Mouse (Mus musculus): ENCODE data around the gene Col6a4. TPM values are rescaled to one million over a fixed set of nuclear protein-coding genes. Genes with fewer than 3 reads are reported as not detected.

The Col6a4 gene
- total RNA-seq, 2 experiments from 2014 or later, result not detected

- peak; percentile 41; the same call in 1 of the 2 replicates for ATAC-seq (replicated peaks; ENCODE audit: low FRiP score, low TSS enrichment, poor library complexity, severe bottlenecking)
Observed at GRCm38 (mm10) chr9:106080261-106081033, 16.1 kb downstream of the Col6a4 start.

- ATAC-seq (replicated peaks; ENCODE audit: low FRiP score, low TSS enrichment, poor library complexity, severe bottlenecking), result no peak
Observed at GRCm38 (mm10) chr9:106077953-106078352, 18.6 kb downstream of the Col6a4 start.

- no peak for ATAC-seq (replicated peaks; ENCODE audit: low FRiP score, low TSS enrichment, poor library complexity, severe bottlenecking)
Observed at GRCm38 (mm10) chr9:106076234-106076633, 20.3 kb downstream of the Col6a4 start.

GRCm38 (mm10) chr9:106073956-106074355 lies 22.6 kb downstream of the Col6a4 start:
- ATAC-seq (replicated peaks; ENCODE audit: low FRiP score, low TSS enrichment, poor library complexity, severe bottlenecking), result no peak

GRCm38 (mm10) chr9:106071651-106072050 lies 24.9 kb downstream of the Col6a4 start:
- no peak for ATAC-seq (replicated peaks; ENCODE audit: low FRiP score, low TSS enrichment, poor library complexity, severe bottlenecking)

GRCm38 (mm10) chr9:106053446-106053845 lies 43.1 kb downstream of the Col6a4 start:
- ATAC-seq (replicated peaks; ENCODE audit: low FRiP score, low TSS enrichment, poor library complexity, severe bottlenecking), result no peak

GRCm38 (mm10) chr9:106043921-106044503 lies 52.6 kb downstream of the Col6a4 start:
- no peak for ATAC-seq (replicated peaks; ENCODE audit: low FRiP score, low TSS enrichment, poor library complexity, severe bottlenecking)

- no peak for ATAC-seq (replicated peaks; ENCODE audit: low FRiP score, low TSS enrichment, poor library complexity, severe bottlenecking)
Observed at GRCm38 (mm10) chr9:106039915-106040659, 56.5 kb downstream of the Col6a4 start.

- ATAC-seq (replicated peaks; ENCODE audit: low FRiP score, low TSS enrichment, poor library complexity, severe bottlenecking), result no peak
Observed at GRCm38 (mm10) chr9:106039276-106039675, 57.3 kb downstream of the Col6a4 start.

- no peak for ATAC-seq (replicated peaks; ENCODE audit: low FRiP score, low TSS enrichment, poor library complexity, severe bottlenecking)
Observed at GRCm38 (mm10) chr9:106038865-106039264, 57.7 kb downstream of the Col6a4 start.

- no peak for ATAC-seq (replicated peaks; ENCODE audit: low FRiP score, low TSS enrichment, poor library complexity, severe bottlenecking)
Observed at GRCm38 (mm10) chr9:106015666-106016065, 80.9 kb downstream of the Col6a4 start.

GRCm38 (mm10) chr9:106013139-106013538 lies 83.4 kb downstream of the Col6a4 start:
- no peak for ATAC-seq (replicated peaks; ENCODE audit: low FRiP score, low TSS enrichment, poor library complexity, severe bottlenecking)

GRCm38 (mm10) chr9:105997955-105998354 lies 98.6 kb downstream of the Col6a4 start:
- ATAC-seq (replicated peaks; ENCODE audit: low FRiP score, low TSS enrichment, poor library complexity, severe bottlenecking), result no peak

GRCm38 (mm10) chr9:105992425-105992824 lies 104.2 kb downstream of the Col6a4 start:
- no peak for ATAC-seq (replicated peaks; ENCODE audit: low FRiP score, low TSS enrichment, poor library complexity, severe bottlenecking)

GRCm38 (mm10) chr9:105990099-105990498 lies 106.5 kb downstream of the Col6a4 start:
- ATAC-seq (replicated peaks; ENCODE audit: low FRiP score, low TSS enrichment, poor library complexity, severe bottlenecking), result no peak

- ATAC-seq (replicated peaks; ENCODE audit: low FRiP score, low TSS enrichment, poor library complexity, severe bottlenecking), result no peak
Observed at GRCm38 (mm10) chr9:105989468-105989867, 107.1 kb downstream of the Col6a4 start.

- ATAC-seq (replicated peaks; ENCODE audit: low FRiP score, low TSS enrichment, poor library complexity, severe bottlenecking), result peak; percentile 55; the same call in 1 of the 2 replicates
Observed at GRCm38 (mm10) chr9:105988096-105988495, 108.5 kb downstream of the Col6a4 start.

GRCm38 (mm10) chr9:105984931-105985519 lies 111.6 kb downstream of the Col6a4 start:
- ATAC-seq (replicated peaks; ENCODE audit: low FRiP score, low TSS enrichment, poor library complexity, severe bottlenecking), result no peak

GRCm38 (mm10) chr9:105978479-105978878 lies 118.1 kb downstream of the Col6a4 start:
- ATAC-seq (replicated peaks; ENCODE audit: low FRiP score, low TSS enrichment, poor library complexity, severe bottlenecking), result no peak

- ATAC-seq (replicated peaks; ENCODE audit: low FRiP score, low TSS enrichment, poor library complexity, severe bottlenecking), result no peak
Observed at GRCm38 (mm10) chr9:105976871-105977270, 119.7 kb downstream of the Col6a4 start.

All from megakaryocyte-erythroid progenitor cell, adult 5-6 weeks (primary cell).